Mouse (Mus musculus) C2C12 (cell line): Measurements from ENCODE around the gene Arl15.

Experiments
- CEBPB ChIP-seq: IDR thresholded peaks from one replicate; pipeline ENCODE4 v1.6.1; 2011; ENCODE audit warnings: low read depth, mild to moderate bottlenecking, control low read depth, moderate library complexity
- CTCF ChIP-seq: IDR thresholded peaks from one replicate; pipeline ENCODE4 v1.5.1; 2011; ENCODE audit not compliant: control insufficient read depth, insufficient read depth, insufficient read length
- MAX ChIP-seq: IDR thresholded peaks from one replicate; pipeline ENCODE4 v1.6.1; 2011; ENCODE audit warnings: mild to moderate bottlenecking, control low read depth
- MYOD1 ChIP-seq: IDR thresholded peaks from one replicate; pipeline ENCODE4 v1.6.1; 2011; ENCODE audit warnings: low read depth; ENCODE audit not compliant: control insufficient read depth, insufficient read length
- USF1 ChIP-seq: IDR thresholded peaks from one replicate; pipeline ENCODE4 v1.6.1; 2011; ENCODE audit warnings: low read depth, mild to moderate bottlenecking, control low read depth, moderate library complexity

GRCm38 (mm10) chr13:113794705-113795655, 675 bp downstream of the Arl15 start:
- no peak for TF ChIP-seq CTCF
- no peak for TF ChIP-seq MYOD1
- no peak for TF ChIP-seq MAX
- no peak for TF ChIP-seq USF1
- TF ChIP-seq CEBPB, result no peak
